Mouse (Mus musculus): ENCODE results near the gene Sacm1l. TPM values are rescaled to one million over a fixed set of nuclear protein-coding genes. Genes with fewer than 3 reads are reported as not detected.

Gene Sacm1l
- polyA plus RNA-seq, 1 experiment = 6.2 TPM

GRCm38 (mm10) chr9:123504325-123504724 lies 25.2 kb upstream of the Sacm1l start:
- TF ChIP-seq GATA1 (IDR thresholded peaks at IDR 0.05; ENCODE audit: low read length) = no peak

GRCm38 (mm10) chr9:123505598-123505997 lies 24.0 kb upstream of the Sacm1l start:
- no peak for TF ChIP-seq GATA1 (IDR thresholded peaks at IDR 0.05; ENCODE audit: low read length)

- no peak for TF ChIP-seq GATA1 (IDR thresholded peaks at IDR 0.05; ENCODE audit: low read length)
Measured at GRCm38 (mm10) chr9:123506270-123507146, 23.1 kb upstream of the Sacm1l start.

- TF ChIP-seq GATA1 (IDR thresholded peaks at IDR 0.05; ENCODE audit: low read length) = no peak
Measured at GRCm38 (mm10) chr9:123507380-123507779, 22.2 kb upstream of the Sacm1l start.

GRCm38 (mm10) chr9:123508986-123509385 lies 20.6 kb upstream of the Sacm1l start:
- no peak for TF ChIP-seq GATA1 (IDR thresholded peaks at IDR 0.05; ENCODE audit: low read length)

- peak; percentile 29 for TF ChIP-seq GATA1 (IDR thresholded peaks at IDR 0.05; ENCODE audit: low read length)
Measured at GRCm38 (mm10) chr9:123509638-123510604, 19.6 kb upstream of the Sacm1l start.

GRCm38 (mm10) chr9:123510926-123511325 lies 18.6 kb upstream of the Sacm1l start:
- no peak for TF ChIP-seq GATA1 (IDR thresholded peaks at IDR 0.05; ENCODE audit: low read length)

- no peak for TF ChIP-seq GATA1 (IDR thresholded peaks at IDR 0.05; ENCODE audit: low read length)
Measured at GRCm38 (mm10) chr9:123512482-123512881, 17.1 kb upstream of the Sacm1l start.

- no peak for TF ChIP-seq GATA1 (IDR thresholded peaks at IDR 0.05; ENCODE audit: low read length)
Measured at GRCm38 (mm10) chr9:123515087-123515486, 14.5 kb upstream of the Sacm1l start.

- no peak for TF ChIP-seq GATA1 (IDR thresholded peaks at IDR 0.05; ENCODE audit: low read length)
Measured at GRCm38 (mm10) chr9:123516641-123517385, 12.7 kb upstream of the Sacm1l start.

GRCm38 (mm10) chr9:123518969-123519894 lies 10.3 kb upstream of the Sacm1l start:
- TF ChIP-seq GATA1 (IDR thresholded peaks at IDR 0.05; ENCODE audit: low read length) = no peak

- no peak for TF ChIP-seq GATA1 (IDR thresholded peaks at IDR 0.05; ENCODE audit: low read length)
Measured at GRCm38 (mm10) chr9:123520735-123521134, 8.8 kb upstream of the Sacm1l start.

GRCm38 (mm10) chr9:123523676-123524075 lies 5.9 kb upstream of the Sacm1l start:
- no peak for TF ChIP-seq GATA1 (IDR thresholded peaks at IDR 0.05; ENCODE audit: low read length)

- no peak for TF ChIP-seq GATA1 (IDR thresholded peaks at IDR 0.05; ENCODE audit: low read length)
Measured at GRCm38 (mm10) chr9:123525095-123525494, 4.5 kb upstream of the Sacm1l start.

Measured in G1E-ER4 (cell line).